Mouse (Mus musculus) heart, adult 2 months (tissue): Measurements from ENCODE around the gene Ccdc124. TPM values are rescaled to one million over a fixed set of nuclear protein-coding genes. Genes with fewer than 3 reads are reported as not detected.

Experiments
- DNase-seq, 2 experiments: peaks; one replicate each; pipeline ENCODE4 v3.0.0; 2021
- H3K27ac ChIP-seq: fragments of 200-600 bp; 2 replicates; pipeline ENCODE4 v1.8.1; 2022
- H3K27me3 ChIP-seq: fragments of 200-500 bp; 2 replicates; pipeline ENCODE4 v1.6.1; 2012; ENCODE audit warnings: mild to moderate bottlenecking, low read length, inconsistent platforms, mixed read lengths; ENCODE audit not compliant: control insufficient read depth, insufficient read depth
- H3K36me3 ChIP-seq: fragments of 200-500 bp; 2 replicates; pipeline ENCODE4 v1.6.1; 2012; ENCODE audit warnings: low read length, inconsistent platforms; ENCODE audit not compliant: control insufficient read depth, insufficient read depth
- H3K4me1 ChIP-seq: fragments of 200-500 bp; 2 replicates; pipeline ENCODE4 v1.6.1; 2011; ENCODE audit warnings: low read length; ENCODE audit not compliant: control insufficient read depth, insufficient read depth
- H3K4me3 ChIP-seq: fragments of 200-600 bp; 2 replicates; pipeline ENCODE4 v1.8.1; 2022
- H3K79me2 ChIP-seq: fragments of 200-500 bp; replicated peaks from 2 replicates; pipeline ENCODE4 v1.6.1; 2012; ENCODE audit warnings: mild to moderate bottlenecking, inconsistent platforms, low read length, moderate library complexity, mixed read lengths; ENCODE audit not compliant: control insufficient read depth, insufficient read depth
- H3K9ac ChIP-seq: fragments of 200-500 bp; 2 replicates; pipeline ENCODE4 v1.6.1; 2012; ENCODE audit warnings: low read depth, mild to moderate bottlenecking, control low read depth, inconsistent platforms, low read length, mixed read lengths
- CTCF ChIP-seq: fragments of 200-600 bp; IDR thresholded peaks from 2 replicates; pipeline ENCODE4 v1.8.1; 2022; ENCODE audit warnings: antibody characterized with exemption, mild to moderate bottlenecking, moderate library complexity
- EP300 ChIP-seq: fragments of 200-500 bp; IDR thresholded peaks from 2 replicates; pipeline ENCODE4 v1.6.1; 2011; ENCODE audit warnings: low read depth, low read length, control low read depth; ENCODE audit not compliant: insufficient read depth
- POLR2A ChIP-seq: fragments of 200-500 bp; IDR thresholded peaks from 2 replicates; pipeline ENCODE4 v1.6.1; 2011; ENCODE audit warnings: mild to moderate bottlenecking, low read depth, low read length, control low read depth; ENCODE audit not compliant: insufficient read depth
- WGBS: fragments of 180-500 bp; shearing (Covaris S2); methylation state at CpG from one replicate; pipeline ENCODE4 v1.1.7; 2018; 5-methylcytosine and 5-hydroxymethylcytosine counted together
- intact Hi-C: fragments of 180-260 bp; cut with DNase I; formaldehyde crosslinking; loops from one replicate; pipeline ENCODE4 v1.15.1; 2025
- polyA plus RNA-seq: library from polyadenylated mRNA; depleted of rRNA; stranded (reverse); fragments of >200 nt; gene quantifications from 2 replicates; pipeline ENCODE4 v1.2.3, GENCODE M21; 2012
- total RNA-seq, 2 experiments: library from RNA; stranded (reverse); gene quantifications; 2 replicates each; pipeline ENCODE4 v1.2.3; 2021

The Ccdc124 gene
- total and polyA plus RNA-seq, 3 experiments = 40.7 to 49.1 (median 44.6) TPM

DNA sequence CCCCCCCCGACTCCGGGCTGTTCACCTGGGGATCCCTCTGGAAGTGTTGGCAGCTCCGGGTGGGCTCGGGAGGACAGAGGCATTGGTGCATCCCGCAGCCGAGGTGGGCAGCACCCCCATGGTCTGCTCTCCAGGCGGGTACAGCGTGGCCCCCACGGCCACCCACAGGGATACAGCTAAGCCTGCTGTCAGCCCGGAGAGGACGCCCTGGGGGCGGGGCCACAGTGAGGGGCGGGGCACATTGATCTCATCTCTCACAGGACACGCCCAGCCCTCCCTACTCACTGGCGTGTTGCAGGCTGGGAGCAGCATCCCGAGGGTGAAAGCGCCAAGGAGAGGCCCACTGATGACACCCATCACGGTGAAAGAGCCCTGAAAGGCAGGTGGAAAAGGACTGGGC, 13.9 kb upstream of the Ccdc124 start:
- Histone ChIP-seq H3K27me3 (peaks cover 10% of the 10 kb centered on the region), H3K27ac (no peak overlapping the region), H3K4me1 (no peaks in the 10 kb centered on the region), H3K4me3 (no peak overlapping the region), H3K36me3 (no peaks in the 10 kb centered on the region), H3K9ac (no peak overlapping the region), H3K79me2 (no peaks in the 10 kb centered on the region)
- intact Hi-C loops = no loop called here
- DNase-seq = no peak
- TF ChIP-seq EP300 (no peak), CTCF (no peak), POLR2A (no peak)
- WGBS = 11% methylated on average over 18 of the region's 18 CpGs

DNA sequence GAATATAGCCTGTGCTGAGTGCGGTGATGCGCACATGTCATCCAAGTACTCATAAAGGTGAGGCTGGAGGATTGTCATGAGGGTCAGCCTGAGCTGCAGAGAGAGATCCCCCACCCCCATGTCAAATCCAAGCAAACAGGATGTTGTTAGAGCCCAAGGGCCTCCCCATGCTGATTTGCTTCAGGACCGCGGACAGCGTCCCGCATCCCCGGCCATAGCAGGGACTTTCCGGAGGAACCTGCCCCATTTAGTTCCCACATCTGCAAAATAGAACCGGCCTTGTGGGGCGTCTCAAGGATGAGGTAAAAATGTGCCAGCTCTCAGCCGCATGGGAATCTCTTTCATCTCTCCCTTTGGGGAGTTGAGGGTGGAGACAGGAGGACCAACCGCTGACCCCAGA, 11.9 kb upstream of the Ccdc124 start:
- H3K4me3 ChIP-seq = no peak overlapping the region
- TF ChIP-seq POLR2A (no peak), EP300 (no peak), CTCF (no peak)
- H3K4me1 ChIP-seq = no peaks in the 10 kb centered on the region
- no peak overlapping the region for H3K9ac ChIP-seq
- no peaks in the 10 kb centered on the region for H3K36me3 ChIP-seq
- H3K27ac ChIP-seq = no peak overlapping the region
- H3K27me3 ChIP-seq = no peaks in the 10 kb centered on the region
- intact Hi-C loops = no loop called here
- no peak for DNase-seq
- 14% methylated on average over 12 of the region's 12 CpGs for WGBS
- H3K79me2 ChIP-seq = no peaks in the 10 kb centered on the region

DNA sequence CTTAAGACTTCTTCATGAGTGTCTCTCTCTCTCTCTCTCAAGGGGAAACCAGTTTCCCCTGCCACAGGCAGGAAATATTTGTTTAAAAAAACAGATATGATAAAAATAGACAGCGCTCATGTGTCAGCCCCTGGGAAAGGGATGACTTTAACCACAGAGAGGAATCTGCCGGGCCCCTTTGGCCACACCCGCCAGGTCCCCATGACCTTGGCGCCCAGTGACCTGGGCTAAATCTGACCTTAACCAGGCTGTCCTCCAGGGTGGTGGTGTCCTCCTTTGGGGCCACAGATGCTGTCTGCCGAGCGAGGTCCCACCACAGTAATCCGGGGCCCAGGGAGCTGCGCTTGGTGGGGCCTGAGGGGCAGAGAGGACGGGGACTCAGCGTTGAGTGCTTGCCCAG, 10.9 kb upstream of the Ccdc124 start:
- WGBS = 63% methylated on average over 10 of the region's 10 CpGs
- no peak for TF ChIP-seq EP300
- TF ChIP-seq POLR2A = no peak
- TF ChIP-seq CTCF = no peak
- no peaks in the 10 kb centered on the region for H3K36me3 ChIP-seq
- H3K4me1 ChIP-seq = peaks cover 4% of the 10 kb centered on the region
- no peak overlapping the region for H3K27ac ChIP-seq
- H3K79me2 ChIP-seq = no peaks in the 10 kb centered on the region
- no peaks in the 10 kb centered on the region for H3K27me3 ChIP-seq
- intact Hi-C loops = no loop called here
- H3K9ac ChIP-seq = no peak overlapping the region
- no peak overlapping the region for H3K4me3 ChIP-seq
- DNase-seq = no peak

DNA sequence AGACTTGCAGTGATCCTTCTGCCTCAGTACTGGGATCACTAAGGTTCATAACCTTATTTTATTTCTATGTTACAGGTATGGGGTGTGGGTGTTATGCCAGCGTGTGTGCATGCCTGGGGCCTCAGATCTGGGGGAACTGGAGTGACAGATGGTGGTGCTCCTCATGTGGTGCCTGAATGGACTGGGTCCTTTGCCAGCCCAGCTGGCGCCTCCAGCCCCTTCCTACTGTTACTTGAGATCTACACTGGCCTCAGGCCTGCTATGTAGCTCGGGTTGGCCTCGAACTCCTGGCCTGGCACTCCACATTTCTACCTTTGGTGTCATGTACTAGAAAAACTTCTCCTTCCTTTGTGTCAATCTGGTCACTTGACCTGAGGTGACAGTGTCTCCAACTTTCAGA, 10.5 kb upstream of the Ccdc124 start:
- intact Hi-C loops = no loop called here
- no peak for DNase-seq
- Histone ChIP-seq H3K4me3 (no peak overlapping the region), H3K27ac (no peak overlapping the region), H3K36me3 (no peaks in the 10 kb centered on the region), H3K79me2 (no peaks in the 10 kb centered on the region), H3K9ac (no peak overlapping the region), H3K4me1 (peaks cover 4% of the 10 kb centered on the region), H3K27me3 (no peaks in the 10 kb centered on the region)
- WGBS = 71% methylated on average over 4 of the region's 4 CpGs
- TF ChIP-seq EP300 = no peak
- TF ChIP-seq CTCF = no peak
- no peak for TF ChIP-seq POLR2A

DNA sequence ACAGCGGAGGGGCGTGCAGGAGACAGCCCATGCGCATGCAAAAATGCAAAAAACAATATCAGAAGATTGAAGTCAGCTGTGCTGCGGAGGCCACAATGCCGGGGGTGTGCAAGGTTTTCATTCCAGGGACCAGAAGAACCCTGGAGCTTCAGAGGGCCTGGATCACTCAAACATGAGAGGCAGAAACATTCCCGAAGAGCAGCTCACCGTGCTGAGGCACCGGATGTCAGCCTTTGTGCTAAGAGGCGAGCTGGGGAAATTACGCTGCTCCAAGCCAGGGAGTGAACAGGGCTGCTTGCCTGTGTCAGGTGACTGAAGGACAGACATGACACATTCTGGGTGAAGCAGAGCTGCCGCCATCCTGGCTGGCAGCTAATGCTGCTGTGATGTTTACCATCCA, 6.8 kb upstream of the Ccdc124 start:
- 0 out of 2 replicates have a peak, but pooled peaks have one; percentile 34 for TF ChIP-seq EP300
- TF ChIP-seq CTCF = no peak
- TF ChIP-seq POLR2A = 0 out of 2 replicates have a peak, but pooled peaks have one; percentile 35
- Histone ChIP-seq H3K36me3 (no peaks in the 10 kb centered on the region), H3K27ac (peak overlapping the region; percentile 73), H3K9ac (peak overlapping the region; percentile 46; the same call in 1 of the 2 replicates), H3K4me3 (peak overlapping the region; percentile 34; the same call in 1 of the 2 replicates), H3K4me1 (peaks cover 4% of the 10 kb centered on the region), H3K79me2 (no peaks in the 10 kb centered on the region), H3K27me3 (no peaks in the 10 kb centered on the region)
- no peak for DNase-seq
- WGBS = 18% methylated on average over 11 of the region's 11 CpGs
- intact Hi-C loops = no loop called here

DNA sequence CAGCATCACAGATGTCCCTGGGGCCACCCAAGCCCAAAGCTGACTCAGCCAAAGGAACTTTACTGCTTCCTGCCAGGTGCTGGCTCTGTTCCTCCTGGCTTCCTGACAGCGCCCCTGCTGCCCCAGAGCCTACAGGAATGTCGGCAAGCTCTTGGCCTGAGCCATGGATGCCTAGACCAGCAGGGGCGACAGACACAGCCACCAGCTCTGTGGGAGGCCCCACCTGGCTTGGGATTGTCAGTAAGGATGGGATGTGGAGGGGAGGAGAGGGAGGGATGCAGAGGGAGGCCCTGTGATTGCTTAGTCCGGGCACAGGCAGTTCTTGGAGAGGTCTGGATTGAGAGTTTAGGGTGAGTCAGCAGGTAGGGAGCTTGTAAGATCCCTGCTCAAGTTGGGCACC, 6.4 kb upstream of the Ccdc124 start:
- Histone ChIP-seq H3K4me3 (peak overlapping the region; percentile 34; the same call in 1 of the 2 replicates), H3K27me3 (no peaks in the 10 kb centered on the region), H3K4me1 (peaks cover 4% of the 10 kb centered on the region), H3K9ac (peak overlapping the region; percentile 46), H3K27ac (peak overlapping the region; percentile 73), H3K36me3 (no peaks in the 10 kb centered on the region), H3K79me2 (no peaks in the 10 kb centered on the region)
- 2% methylated on average over 4 of the region's 4 CpGs for WGBS
- intact Hi-C loops = no loop called here
- TF ChIP-seq POLR2A (no peak), CTCF (peak; percentile 23)
- DNase-seq = peak; percentile 72
